Mouse (Mus musculus): ENCODE results near the gene E330009J07Rik. TPM values are rescaled to one million over a fixed set of nuclear protein-coding genes. Genes with fewer than 3 reads are reported as not detected.

E330009J07Rik gene
- polyA plus RNA-seq, 1 experiment = 1.0 TPM

- Histone ChIP-seq H3K4me2 (ENCODE audit: low read depth) (no peak overlapping the region), H3K36me3 (ENCODE audit: control insufficient read depth, insufficient read depth) (peaks cover 4% of the 10 kb centered on the region), H3K27me3 (ENCODE audit: control insufficient read depth, insufficient read depth, insufficient read length) (no peaks in the 10 kb centered on the region), H3K4me3 (no peak overlapping the region), H3ac (ENCODE audit: control insufficient read depth, insufficient read length) (no peak overlapping the region), H3K79me2 (ENCODE audit: control insufficient read depth, insufficient read depth) (no peaks in the 10 kb centered on the region)
- TF ChIP-seq CEBPB (IDR thresholded peaks at IDR 0.05; ENCODE audit: insufficient read depth, poor library complexity, severe bottlenecking) = no peak
- no peak for TF ChIP-seq TCF3 (IDR thresholded peaks at IDR 0.05; ENCODE audit: insufficient read length, low read depth)
Measured at GRCm38 (mm10) chr6:40393213-40393612, 42.7 kb downstream of the E330009J07Rik start.

DNA sequence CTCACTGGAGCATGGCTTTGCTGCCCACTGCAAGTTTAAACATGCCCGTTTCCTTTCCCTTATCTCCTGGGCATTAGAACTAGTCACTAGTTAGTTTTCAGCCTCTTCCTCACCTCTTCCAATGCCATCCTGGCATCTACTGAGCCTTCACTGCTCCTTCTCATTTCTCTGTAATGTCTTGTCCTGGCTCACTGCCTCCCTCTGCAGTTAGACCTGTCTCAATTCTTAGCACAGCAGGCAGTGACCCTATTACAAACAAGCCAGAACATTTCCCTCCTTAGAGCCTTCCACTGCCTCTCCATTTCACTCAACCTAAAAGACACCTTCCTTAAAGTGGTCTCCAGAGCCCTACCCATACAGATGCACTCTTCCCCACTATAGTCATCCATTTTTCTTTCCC is 45.0 kb downstream of the E330009J07Rik start:
- TF ChIP-seq TCF12 (IDR thresholded peaks at IDR 0.05; ENCODE audit: insufficient read depth, poor library complexity, severe bottlenecking) (no peak), POLR2A (IDR thresholded peaks at IDR 0.05; ENCODE audit: insufficient read length, low read depth) (no peak), POLR2AphosphoS2 (IDR thresholded peaks at IDR 0.05; ENCODE audit: insufficient read length, low read depth) (no peak), MYOD1 (IDR thresholded peaks at IDR 0.05; ENCODE audit: control insufficient read depth in 1 of 3, insufficient read length in 2 of 3, low read depth in 2 of 3) (no peak), USF1 (IDR thresholded peaks at IDR 0.05; ENCODE audit: low read depth) (no peak), SRF (IDR thresholded peaks at IDR 0.05; ENCODE audit: control insufficient read depth, insufficient read length, low read depth) (no peak), MAX (IDR thresholded peaks at IDR 0.05; ENCODE audit: low read depth) (no peak), REST (IDR thresholded peaks at IDR 0.05; ENCODE audit: insufficient read depth, insufficient read length) (no peak), CEBPB (IDR thresholded peaks at IDR 0.05; ENCODE audit: insufficient read depth, poor library complexity, severe bottlenecking) (no peak), TCF3 (IDR thresholded peaks at IDR 0.05; ENCODE audit: insufficient read length, low read depth) (no peak), E2F4 (IDR thresholded peaks at IDR 0.05; ENCODE audit: insufficient read depth) (no peak), MYOG (IDR thresholded peaks at IDR 0.05; ENCODE audit: control insufficient read depth in 1 of 3, insufficient read depth in 1 of 3, insufficient read length in 2 of 3, low read depth in 2 of 3) (no peak)
- Histone ChIP-seq H3K4me3 (no peak overlapping the region), H3ac (ENCODE audit: control insufficient read depth, insufficient read length) (no peak overlapping the region), H3K27me3 (ENCODE audit: control insufficient read depth, insufficient read depth, insufficient read length) (no peaks in the 10 kb centered on the region), H3K79me2 (ENCODE audit: control insufficient read depth, insufficient read depth) (no peaks in the 10 kb centered on the region), H3K36me3 (ENCODE audit: control insufficient read depth, insufficient read depth) (peaks cover 7% of the 10 kb centered on the region), H3K4me2 (ENCODE audit: low read depth) (no peak overlapping the region)

GRCm38 (mm10) chr6:40388660-40389059 is 47.3 kb downstream of the E330009J07Rik start:
- Histone ChIP-seq H3ac (ENCODE audit: control insufficient read depth, insufficient read length) (no peak overlapping the region), H3K36me3 (ENCODE audit: control insufficient read depth, insufficient read depth) (peaks cover 7% of the 10 kb centered on the region), H3K4me2 (ENCODE audit: low read depth) (no peak overlapping the region), H3K27me3 (ENCODE audit: control insufficient read depth, insufficient read depth, insufficient read length) (no peaks in the 10 kb centered on the region), H3K4me3 (no peak overlapping the region), H3K79me2 (ENCODE audit: control insufficient read depth, insufficient read depth) (no peaks in the 10 kb centered on the region)
- no peak for TF ChIP-seq SRF (IDR thresholded peaks at IDR 0.05; ENCODE audit: control insufficient read depth, insufficient read length, low read depth)
- TF ChIP-seq CEBPB (IDR thresholded peaks at IDR 0.05; ENCODE audit: insufficient read depth, poor library complexity, severe bottlenecking) = no peak
- TF ChIP-seq POLR2AphosphoS2 (IDR thresholded peaks at IDR 0.05; ENCODE audit: insufficient read length, low read depth) = no peak
- TF ChIP-seq MAX (IDR thresholded peaks at IDR 0.05; ENCODE audit: low read depth) = no peak
- no peak for TF ChIP-seq REST (IDR thresholded peaks at IDR 0.05; ENCODE audit: insufficient read depth, insufficient read length)
- no peak for TF ChIP-seq MYOD1 (IDR thresholded peaks at IDR 0.05; ENCODE audit: control insufficient read depth in 1 of 3, insufficient read length in 2 of 3, low read depth in 2 of 3)
- TF ChIP-seq POLR2A (IDR thresholded peaks at IDR 0.05; ENCODE audit: insufficient read length, low read depth) = no peak
- TF ChIP-seq E2F4 (IDR thresholded peaks at IDR 0.05; ENCODE audit: insufficient read depth) = no peak
- TF ChIP-seq TCF3 (IDR thresholded peaks at IDR 0.05; ENCODE audit: insufficient read length, low read depth) = no peak
- TF ChIP-seq USF1 (IDR thresholded peaks at IDR 0.05; ENCODE audit: low read depth) = no peak
- no peak for TF ChIP-seq TCF12 (IDR thresholded peaks at IDR 0.05; ENCODE audit: insufficient read depth, poor library complexity, severe bottlenecking)
- no peak for TF ChIP-seq MYOG (IDR thresholded peaks at IDR 0.05; ENCODE audit: control insufficient read depth in 1 of 3, insufficient read depth in 1 of 3, insufficient read length in 2 of 3, low read depth in 2 of 3)

GRCm38 (mm10) chr6:40385682-40386081 is 50.3 kb downstream of the E330009J07Rik start:
- Histone ChIP-seq H3K79me2 (ENCODE audit: control insufficient read depth, insufficient read depth) (no peaks in the 10 kb centered on the region), H3K4me3 (no peak overlapping the region), H3K36me3 (ENCODE audit: control insufficient read depth, insufficient read depth) (peaks cover 7% of the 10 kb centered on the region), H3K4me2 (ENCODE audit: low read depth) (no peak overlapping the region), H3ac (ENCODE audit: control insufficient read depth, insufficient read length) (no peak overlapping the region), H3K27me3 (ENCODE audit: control insufficient read depth, insufficient read depth, insufficient read length) (no peaks in the 10 kb centered on the region)
- TF ChIP-seq E2F4 (IDR thresholded peaks at IDR 0.05; ENCODE audit: insufficient read depth) (no peak), POLR2A (IDR thresholded peaks at IDR 0.05; ENCODE audit: insufficient read length, low read depth) (no peak), CEBPB (IDR thresholded peaks at IDR 0.05; ENCODE audit: insufficient read depth, poor library complexity, severe bottlenecking) (no peak), TCF3 (IDR thresholded peaks at IDR 0.05; ENCODE audit: insufficient read length, low read depth) (no peak), POLR2AphosphoS2 (IDR thresholded peaks at IDR 0.05; ENCODE audit: insufficient read length, low read depth) (no peak), MAX (IDR thresholded peaks at IDR 0.05; ENCODE audit: low read depth) (no peak), MYOD1 (IDR thresholded peaks at IDR 0.05; ENCODE audit: control insufficient read depth in 1 of 3, insufficient read length in 2 of 3, low read depth in 2 of 3) (no peak), SRF (IDR thresholded peaks at IDR 0.05; ENCODE audit: control insufficient read depth, insufficient read length, low read depth) (no peak), REST (IDR thresholded peaks at IDR 0.05; ENCODE audit: insufficient read depth, insufficient read length) (no peak), TCF12 (IDR thresholded peaks at IDR 0.05; ENCODE audit: insufficient read depth, poor library complexity, severe bottlenecking) (no peak), USF1 (IDR thresholded peaks at IDR 0.05; ENCODE audit: low read depth) (no peak), MYOG (IDR thresholded peaks at IDR 0.05; ENCODE audit: control insufficient read depth in 1 of 3, insufficient read depth in 1 of 3, insufficient read length in 2 of 3, low read depth in 2 of 3) (no peak)

DNA sequence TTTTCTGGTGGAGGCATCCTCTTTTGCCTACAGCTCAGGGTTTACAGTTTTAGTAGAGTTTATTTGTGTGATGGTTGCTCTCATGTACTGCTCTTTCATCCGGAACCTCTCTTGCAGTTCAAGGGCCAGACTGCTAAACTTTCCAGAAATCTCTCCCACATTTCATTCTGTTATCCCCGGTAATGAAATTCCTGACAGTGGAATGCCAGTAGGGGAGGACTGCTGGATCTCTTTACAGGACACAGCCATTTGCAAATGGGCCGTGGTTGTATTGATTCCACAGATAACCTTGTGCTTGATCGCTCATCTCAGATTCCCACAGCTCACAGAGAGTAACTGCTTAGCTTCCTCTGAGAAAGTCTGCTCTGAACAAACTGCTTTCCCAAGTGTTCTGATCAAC is 54.0 kb downstream of the E330009J07Rik start:
- H3K4me3 ChIP-seq = no peak overlapping the region
- no peaks in the 10 kb centered on the region for H3K36me3 ChIP-seq (ENCODE audit: control insufficient read depth, insufficient read depth)
- H3K4me2 ChIP-seq (ENCODE audit: low read depth) = no peak overlapping the region
- no peaks in the 10 kb centered on the region for H3K27me3 ChIP-seq (ENCODE audit: control insufficient read depth, insufficient read depth, insufficient read length)
- no peak overlapping the region for H3ac ChIP-seq (ENCODE audit: control insufficient read depth, insufficient read length)
- no peaks in the 10 kb centered on the region for H3K79me2 ChIP-seq (ENCODE audit: control insufficient read depth, insufficient read depth)
- TF ChIP-seq POLR2A (IDR thresholded peaks at IDR 0.05; ENCODE audit: insufficient read length, low read depth) = no peak
- TF ChIP-seq TCF12 (IDR thresholded peaks at IDR 0.05; ENCODE audit: insufficient read depth, poor library complexity, severe bottlenecking) = no peak
- no peak for TF ChIP-seq MAX (IDR thresholded peaks at IDR 0.05; ENCODE audit: low read depth)
- TF ChIP-seq POLR2AphosphoS2 (IDR thresholded peaks at IDR 0.05; ENCODE audit: insufficient read length, low read depth) = no peak
- no peak for TF ChIP-seq E2F4 (IDR thresholded peaks at IDR 0.05; ENCODE audit: insufficient read depth)
- no peak for TF ChIP-seq REST (IDR thresholded peaks at IDR 0.05; ENCODE audit: insufficient read depth, insufficient read length)
- no peak for TF ChIP-seq TCF3 (IDR thresholded peaks at IDR 0.05; ENCODE audit: insufficient read length, low read depth)
- no peak for TF ChIP-seq CEBPB (IDR thresholded peaks at IDR 0.05; ENCODE audit: insufficient read depth, poor library complexity, severe bottlenecking)
- TF ChIP-seq USF1 (IDR thresholded peaks at IDR 0.05; ENCODE audit: low read depth) = no peak
- no peak for TF ChIP-seq MYOG (IDR thresholded peaks at IDR 0.05; ENCODE audit: control insufficient read depth in 1 of 3, insufficient read depth in 1 of 3, insufficient read length in 2 of 3, low read depth in 2 of 3)
- TF ChIP-seq SRF (IDR thresholded peaks at IDR 0.05; ENCODE audit: control insufficient read depth, insufficient read length, low read depth) = no peak
- no peak for TF ChIP-seq MYOD1 (IDR thresholded peaks at IDR 0.05; ENCODE audit: control insufficient read depth in 1 of 3, insufficient read length in 2 of 3, low read depth in 2 of 3)

All from myocyte (in vitro differentiated cells).